Mouse (Mus musculus) erythroblast, embryonic 14.5 days (primary cell): Measurements from ENCODE around the gene Pyroxd2. TPM values are rescaled to one million over a fixed set of nuclear protein-coding genes. Genes with fewer than 3 reads are reported as not detected.

Experiments
- H3K27me3 ChIP-seq: 2 replicates; pipeline ENCODE4 v1.6.1; 2012; ENCODE audit warnings: inconsistent platforms; ENCODE audit not compliant: control insufficient read depth
- H3K36me3 ChIP-seq: 2 replicates; pipeline ENCODE4 v1.6.1; 2012; ENCODE audit warnings: mild to moderate bottlenecking, inconsistent platforms; ENCODE audit not compliant: control insufficient read depth
- H3K4me1 ChIP-seq: 2 replicates; pipeline ENCODE4 v1.6.1; 2012; ENCODE audit warnings: inconsistent platforms; ENCODE audit not compliant: control insufficient read depth
- H3K4me3 ChIP-seq: replicated peaks from 2 replicates; pipeline ENCODE3; 2012; ENCODE audit warnings: moderate library complexity, mild to moderate bottlenecking, inconsistent platforms
- H3K9me3 ChIP-seq: 2 replicates; pipeline ENCODE4 v1.6.1; 2012; ENCODE audit warnings: low read length, inconsistent platforms, mixed read lengths; ENCODE audit not compliant: control insufficient read depth
- GATA1 ChIP-seq: IDR thresholded peaks from 2 replicates; pipeline ENCODE4 v1.6.1; 2012; ENCODE audit warnings: low read length, inconsistent platforms, mixed read lengths
- TAL1 ChIP-seq: IDR thresholded peaks from 3 replicates; pipeline ENCODE4 v1.6.1; 2012; ENCODE audit warnings: low read length, inconsistent platforms, mixed read lengths
- polyA plus RNA-seq: library from polyadenylated mRNA; stranded (reverse); fragments of >175 nt; gene quantifications from 2 replicates; pipeline ENCODE4 v1.2.3, GENCODE M21; 2012

Gene Pyroxd2
- polyA plus RNA-seq, 1 experiment, result 0.07 TPM

DNA sequence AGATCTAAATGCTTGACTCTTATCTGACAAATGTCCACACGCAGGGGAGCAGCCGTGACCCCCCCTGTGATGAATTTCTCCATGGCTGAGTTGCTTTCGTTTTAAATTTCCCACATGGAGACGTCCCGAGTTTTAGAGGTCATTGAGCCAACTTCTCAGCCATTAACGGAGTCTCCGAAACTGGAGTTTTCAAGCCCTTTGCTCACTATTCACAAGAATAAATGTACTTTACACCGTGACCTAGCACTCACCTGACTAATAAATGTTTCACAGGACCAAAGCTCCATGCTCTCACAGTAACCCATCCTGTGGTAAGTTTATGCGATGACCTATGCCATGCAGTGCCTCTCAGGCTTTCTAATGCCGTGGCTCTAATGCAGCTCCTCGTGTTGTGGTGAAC, 2.4 kb downstream of the Pyroxd2 start:
- peaks cover 45% of the 10 kb centered on the region for H3K4me1 ChIP-seq
- no peak overlapping the region for H3K4me3 ChIP-seq
- TF ChIP-seq GATA1 (no peak), TAL1 (no peak)
- no peaks in the 10 kb centered on the region for H3K27me3 ChIP-seq
- no peaks in the 10 kb centered on the region for H3K36me3 ChIP-seq
- no peaks in the 10 kb centered on the region for H3K9me3 ChIP-seq

DNA sequence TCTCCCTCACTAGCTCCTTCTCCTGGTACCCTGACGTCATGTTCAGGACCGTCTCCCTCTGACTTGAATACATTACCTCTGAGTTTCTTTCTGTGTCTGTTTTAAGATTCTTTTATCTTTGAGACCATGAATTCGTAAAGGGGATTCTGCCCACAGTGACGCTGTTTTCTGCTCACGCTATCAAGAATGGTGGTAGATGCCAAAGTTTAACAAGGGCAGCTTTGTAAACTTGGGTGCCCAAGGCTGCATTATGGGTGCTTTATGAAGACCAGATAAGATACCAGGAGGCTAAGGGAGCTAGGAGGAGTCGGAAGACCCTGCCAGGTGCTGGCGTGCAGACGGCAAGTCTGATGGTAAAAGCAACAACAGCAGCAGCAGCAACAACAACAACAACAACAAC, 5.9 kb downstream of the Pyroxd2 start:
- H3K27me3 ChIP-seq, result no peaks in the 10 kb centered on the region
- H3K36me3 ChIP-seq, result no peaks in the 10 kb centered on the region
- peaks cover 37% of the 10 kb centered on the region for H3K4me1 ChIP-seq
- H3K4me3 ChIP-seq, result no peak overlapping the region
- no peak for TF ChIP-seq TAL1
- no peak for TF ChIP-seq GATA1
- H3K9me3 ChIP-seq, result no peaks in the 10 kb centered on the region

DNA sequence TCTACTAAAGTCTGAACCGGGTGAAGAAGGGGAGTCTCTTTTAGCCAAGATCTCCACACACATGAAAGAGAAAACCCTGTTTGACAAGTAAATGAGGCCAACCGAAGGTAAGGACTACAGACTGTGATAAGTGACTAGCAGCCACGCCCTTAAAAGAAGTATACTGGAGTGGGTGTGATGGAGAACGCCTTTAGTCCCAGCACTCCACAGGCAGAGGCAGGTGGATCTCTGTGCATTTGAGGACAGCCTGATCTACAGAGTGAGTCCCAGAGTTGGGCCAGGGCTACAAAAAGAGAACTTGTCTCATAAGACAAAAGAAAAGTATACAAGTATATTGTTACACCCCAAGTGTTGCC, 6.7 kb downstream of the Pyroxd2 start:
- Histone ChIP-seq H3K9me3 (no peaks in the 10 kb centered on the region), H3K4me1 (peaks cover 34% of the 10 kb centered on the region), H3K36me3 (no peaks in the 10 kb centered on the region), H3K27me3 (no peaks in the 10 kb centered on the region), H3K4me3 (no peak overlapping the region)
- no peak for TF ChIP-seq TAL1
- no peak for TF ChIP-seq GATA1

DNA sequence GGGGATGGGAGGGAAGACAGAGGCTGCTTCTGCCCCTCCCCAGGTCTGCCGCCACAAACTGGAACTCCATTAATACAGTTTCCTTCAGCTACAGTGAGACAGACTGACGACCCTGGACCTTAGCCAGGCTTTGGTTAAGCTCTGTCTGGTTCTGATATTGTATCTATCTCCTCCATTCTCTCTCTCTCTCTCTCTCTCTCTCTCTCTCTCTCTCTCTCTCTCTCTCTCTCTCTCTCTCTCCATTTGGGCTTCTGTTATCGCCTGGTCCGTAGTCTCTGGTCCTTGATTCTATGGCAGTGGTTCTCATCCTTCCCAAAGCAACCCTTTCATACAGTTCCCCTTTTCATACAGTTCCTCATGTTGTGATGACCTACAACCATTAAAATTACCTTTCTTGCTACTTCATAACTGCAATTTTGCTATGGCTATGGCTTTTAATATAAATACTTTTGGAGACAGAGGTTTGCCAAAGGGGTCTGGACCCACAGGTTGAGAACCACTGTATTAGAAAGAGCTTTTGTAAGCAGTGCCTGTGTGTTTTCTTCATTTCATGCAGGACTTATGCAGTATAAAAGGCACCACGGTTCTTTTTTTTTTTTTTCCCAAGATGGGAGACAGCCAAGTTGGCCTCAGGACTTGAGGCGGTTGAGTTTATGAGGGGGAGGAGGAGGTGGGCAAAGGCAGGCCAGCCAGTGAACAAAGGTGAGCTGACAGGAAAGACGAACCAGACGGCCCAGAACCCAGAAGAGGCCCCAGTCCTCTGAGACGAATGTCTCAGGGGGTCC, 7.3 kb downstream of the Pyroxd2 start:
- Histone ChIP-seq H3K9me3 (no peaks in the 10 kb centered on the region), H3K4me3 (no peak overlapping the region), H3K4me1 (peaks cover 34% of the 10 kb centered on the region), H3K27me3 (no peaks in the 10 kb centered on the region), H3K36me3 (no peaks in the 10 kb centered on the region)
- TF ChIP-seq TAL1 (no peak), GATA1 (no peak)

DNA sequence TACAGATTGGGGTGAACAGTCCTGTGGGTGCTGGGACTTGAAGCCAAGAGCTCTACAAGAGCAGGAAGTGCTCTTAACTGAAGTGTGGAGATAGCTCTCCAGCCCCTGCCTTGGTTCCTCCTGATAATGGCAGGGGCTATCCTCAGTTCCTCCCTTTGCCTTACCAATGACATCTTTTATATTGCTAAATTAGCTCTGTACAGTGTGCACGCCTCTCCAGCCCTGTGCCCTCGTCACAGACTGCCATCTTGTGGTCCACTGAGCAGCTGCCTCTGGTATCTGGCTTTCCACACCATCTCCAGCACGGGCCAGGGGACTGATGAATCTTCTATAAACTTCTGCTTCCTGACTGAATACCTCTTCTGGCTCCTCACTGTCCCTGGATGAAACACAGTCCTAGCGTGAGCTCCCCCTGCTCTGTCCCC, 8.4 kb downstream of the Pyroxd2 start:
- peaks cover 25% of the 10 kb centered on the region for H3K4me1 ChIP-seq
- no peak overlapping the region for H3K4me3 ChIP-seq
- TF ChIP-seq TAL1 (no peak), GATA1 (no peak)
- no peaks in the 10 kb centered on the region for H3K36me3 ChIP-seq
- no peaks in the 10 kb centered on the region for H3K27me3 ChIP-seq
- no peaks in the 10 kb centered on the region for H3K9me3 ChIP-seq

DNA sequence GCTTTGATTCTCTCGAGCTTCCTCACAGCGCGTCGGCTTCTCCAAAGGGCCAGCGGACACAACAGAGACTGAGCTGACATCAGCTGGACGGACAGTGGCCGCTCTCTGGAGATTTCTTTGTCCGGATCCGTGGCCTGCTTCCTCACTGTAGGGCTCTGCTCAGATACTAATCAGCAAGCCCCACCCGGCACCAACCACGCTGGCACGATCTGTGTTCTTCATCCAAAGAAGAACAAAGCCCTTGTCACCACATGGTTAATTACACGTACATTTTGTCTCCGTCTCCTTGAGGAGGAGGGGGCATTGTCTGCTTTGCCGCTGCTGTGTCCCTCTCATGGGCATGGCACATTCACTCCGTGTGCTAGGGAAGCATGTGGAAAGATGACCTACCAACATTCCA, 9.3 kb downstream of the Pyroxd2 start:
- Histone ChIP-seq H3K36me3 (no peaks in the 10 kb centered on the region), H3K27me3 (no peaks in the 10 kb centered on the region), H3K4me3 (no peak overlapping the region), H3K4me1 (peaks cover 25% of the 10 kb centered on the region), H3K9me3 (no peaks in the 10 kb centered on the region)
- TF ChIP-seq TAL1 (no peak), GATA1 (no peak)

DNA sequence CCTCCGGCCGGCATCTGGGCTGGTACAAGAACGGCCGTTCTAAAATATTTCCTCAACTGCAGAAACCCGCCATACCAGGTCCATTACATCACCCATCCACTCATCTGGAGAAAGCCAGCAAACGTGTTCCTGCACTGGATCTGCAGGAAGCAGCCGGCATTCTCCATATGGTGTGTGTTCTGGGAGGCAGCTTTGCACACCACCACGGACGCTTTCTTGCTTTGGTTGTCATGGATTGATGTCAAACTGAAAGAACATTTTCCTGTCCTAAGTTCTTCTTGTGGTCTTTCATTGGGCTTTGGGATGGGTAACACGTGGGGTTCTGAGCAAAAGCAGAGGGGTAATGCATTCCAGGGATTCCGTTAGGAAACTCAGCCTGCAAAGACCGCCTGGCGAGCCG, 10.7 kb downstream of the Pyroxd2 start:
- H3K36me3 ChIP-seq, result no peaks in the 10 kb centered on the region
- H3K4me3 ChIP-seq, result no peak overlapping the region
- TF ChIP-seq TAL1, result no peak
- H3K9me3 ChIP-seq, result no peaks in the 10 kb centered on the region
- H3K4me1 ChIP-seq, result peaks cover 25% of the 10 kb centered on the region
- no peaks in the 10 kb centered on the region for H3K27me3 ChIP-seq

DNA sequence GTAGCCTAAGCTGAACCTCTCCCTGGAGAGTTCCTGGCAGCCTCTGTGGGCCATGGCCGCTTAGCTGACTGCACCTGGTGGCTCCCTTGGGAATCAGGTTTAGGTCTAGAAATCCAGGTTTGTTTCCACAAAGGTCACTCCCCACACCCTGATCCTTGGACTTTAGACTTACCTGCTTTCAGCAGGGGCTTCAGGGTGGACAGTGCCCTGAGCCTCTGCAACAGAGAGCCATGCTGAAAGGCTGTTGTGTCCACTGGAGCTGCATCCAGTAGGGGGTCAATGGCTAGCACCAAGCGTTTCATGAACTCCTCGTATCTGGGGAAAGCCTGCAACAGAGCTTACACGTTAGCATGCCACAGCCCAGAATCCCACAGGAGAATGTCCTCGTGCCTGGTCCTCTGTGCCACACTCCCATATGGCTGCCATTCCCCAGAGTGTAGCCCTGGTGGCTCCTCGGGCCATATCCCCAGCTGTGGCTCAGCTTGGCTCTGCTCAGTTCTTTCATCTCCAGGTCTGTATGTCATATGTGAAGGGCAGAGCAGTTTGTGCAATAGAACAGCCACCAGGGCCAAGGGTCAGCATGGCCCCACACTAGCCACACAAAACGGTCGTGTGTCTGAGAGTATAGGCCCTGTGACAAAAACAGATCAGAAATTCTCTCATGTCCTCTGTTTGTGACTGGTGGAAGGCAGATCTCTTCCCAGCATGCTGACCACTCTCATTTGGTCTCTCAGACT, 12.2 kb downstream of the Pyroxd2 start:
- H3K4me3 ChIP-seq, result no peak overlapping the region
- no peaks in the 10 kb centered on the region for H3K9me3 ChIP-seq
- peaks cover 13% of the 10 kb centered on the region for H3K4me1 ChIP-seq
- H3K36me3 ChIP-seq, result no peaks in the 10 kb centered on the region
- no peak for TF ChIP-seq TAL1
- no peak for TF ChIP-seq GATA1
- H3K27me3 ChIP-seq, result no peaks in the 10 kb centered on the region

DNA sequence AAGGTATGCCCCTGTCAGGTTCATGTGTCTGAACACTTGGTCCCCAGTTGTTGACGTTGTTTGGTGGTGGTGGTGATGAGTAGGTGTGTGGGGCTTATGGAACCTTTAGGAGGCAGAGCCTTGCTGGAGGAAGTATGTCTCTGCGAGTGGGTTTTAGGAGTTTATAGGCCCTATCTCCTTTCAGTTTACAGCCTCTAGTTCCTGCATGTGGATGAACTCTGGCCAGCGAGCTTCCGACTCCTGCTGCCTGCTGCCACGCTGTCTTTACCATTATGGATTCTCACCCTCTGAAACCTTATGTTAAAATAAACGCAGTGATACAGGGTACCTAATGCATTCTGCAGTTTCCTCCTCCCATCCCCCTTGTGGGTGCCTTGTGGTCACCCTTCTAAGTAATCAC, 12.8 kb downstream of the Pyroxd2 start:
- Histone ChIP-seq H3K36me3 (no peaks in the 10 kb centered on the region), H3K4me1 (peaks cover 7% of the 10 kb centered on the region), H3K4me3 (no peak overlapping the region), H3K9me3 (no peaks in the 10 kb centered on the region), H3K27me3 (no peaks in the 10 kb centered on the region)
- TF ChIP-seq TAL1 (no peak), GATA1 (no peak)

DNA sequence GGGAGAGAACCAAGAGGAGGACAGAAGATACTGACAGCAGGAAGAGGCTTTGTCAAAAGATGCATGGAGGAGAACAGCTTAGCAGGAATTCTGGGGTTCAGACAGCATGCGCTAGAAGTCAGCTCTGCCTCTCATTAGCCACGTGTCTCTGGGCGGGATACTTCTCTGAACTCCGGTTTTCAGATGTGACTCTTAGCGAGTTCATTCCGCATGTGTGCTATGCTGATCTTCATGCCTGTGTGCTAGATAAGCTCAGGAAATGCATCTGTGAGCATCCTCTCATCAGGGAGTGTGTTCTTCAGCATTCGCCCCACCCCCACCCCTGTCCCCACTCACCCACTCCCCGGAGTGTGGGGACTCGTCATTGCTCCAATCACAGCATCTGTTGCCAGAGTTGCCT, 14.8 kb downstream of the Pyroxd2 start:
- TF ChIP-seq GATA1 (no peak), TAL1 (no peak)
- H3K36me3 ChIP-seq, result no peaks in the 10 kb centered on the region
- no peaks in the 10 kb centered on the region for H3K4me1 ChIP-seq
- no peaks in the 10 kb centered on the region for H3K27me3 ChIP-seq
- H3K9me3 ChIP-seq, result no peaks in the 10 kb centered on the region
- no peak overlapping the region for H3K4me3 ChIP-seq
